Mouse (Mus musculus) limb, embryonic 11.5 days (tissue): ENCODE measurements around the gene Tcte2. TPM values are rescaled to one million over a fixed set of nuclear protein-coding genes. Genes with fewer than 3 reads are reported as not detected.

Source experiments
- ATAC-seq: fragments of 200-750 bp; cut with Nextera tagmentation; 2 replicates; pipeline ENCODE4 v1.8.0; 2017; ENCODE audit warnings: low read depth; ENCODE audit not compliant: insufficient number of reproducible peaks, low FRiP score, low TSS enrichment
- DNase-seq: peaks from one replicate; pipeline ENCODE4 v3.0.0-alpha.2; 2015; ENCODE audit warnings: low spot score
- H3K27ac ChIP-seq: fragments of 300-500 bp; sonication (generic); replicated peaks from 2 replicates; pipeline ENCODE4 v1.5.1; 2014; ENCODE audit warnings: low read depth, mild to moderate bottlenecking, low read length
- H3K27me3 ChIP-seq: fragments of 300-500 bp; sonication (generic); 2 replicates; pipeline ENCODE4 v1.6.1; 2014; ENCODE audit warnings: mild to moderate bottlenecking, low read length, mixed read lengths; ENCODE audit not compliant: control insufficient read depth, insufficient read depth
- H3K36me3 ChIP-seq: fragments of 300-500 bp; sonication (generic); 2 replicates; pipeline ENCODE4 v1.6.1; 2014; ENCODE audit warnings: mild to moderate bottlenecking, low read length, moderate library complexity, mixed read lengths; ENCODE audit not compliant: control insufficient read depth, insufficient read depth
- H3K4me1 ChIP-seq: fragments of 300-500 bp; sonication (generic); 2 replicates; pipeline ENCODE4 v1.6.1; 2014; ENCODE audit warnings: low read length, mixed read lengths; ENCODE audit not compliant: control insufficient read depth, insufficient read depth
- H3K4me2 ChIP-seq: fragments of 300-500 bp; sonication (generic); 2 replicates; pipeline ENCODE4 v1.6.1; 2014; ENCODE audit warnings: low read depth, mild to moderate bottlenecking, moderate library complexity; ENCODE audit not compliant: severe bottlenecking
- H3K4me3 ChIP-seq: fragments of 300-500 bp; sonication (generic); 2 replicates; pipeline ENCODE4 v1.5.1; 2014; ENCODE audit warnings: low read depth, low read length
- H3K9ac ChIP-seq: fragments of 300-500 bp; sonication (generic); 2 replicates; pipeline ENCODE4 v1.6.1; 2014; ENCODE audit warnings: mild to moderate bottlenecking, low read length
- H3K9me3 ChIP-seq: fragments of 300-500 bp; sonication (generic); 2 replicates; pipeline ENCODE4 v1.6.1; 2016; ENCODE audit warnings: low read length; ENCODE audit not compliant: control insufficient read depth
- WGBS: fragments of 180-500 bp; shearing (Covaris S2); extraction: QIAGEN DNeasy Blood & Tissue Kit; methylation state at CpG from one replicate; pipeline ENCODE4 v1.1.7; 2014; 5-methylcytosine and 5-hydroxymethylcytosine counted together
- polyA plus RNA-seq: library from polyadenylated mRNA; unstranded; fragments of >200 nt; fragmentation: Nextera tagmentation; extraction: Ambion mirVana; gene quantifications from 2 replicates; pipeline ENCODE4 v1.2.1, GENCODE M21; 2014

The Tcte2 gene
- polyA plus RNA-seq, 1 experiment from 2014 or later: 4.5 TPM

DNA sequence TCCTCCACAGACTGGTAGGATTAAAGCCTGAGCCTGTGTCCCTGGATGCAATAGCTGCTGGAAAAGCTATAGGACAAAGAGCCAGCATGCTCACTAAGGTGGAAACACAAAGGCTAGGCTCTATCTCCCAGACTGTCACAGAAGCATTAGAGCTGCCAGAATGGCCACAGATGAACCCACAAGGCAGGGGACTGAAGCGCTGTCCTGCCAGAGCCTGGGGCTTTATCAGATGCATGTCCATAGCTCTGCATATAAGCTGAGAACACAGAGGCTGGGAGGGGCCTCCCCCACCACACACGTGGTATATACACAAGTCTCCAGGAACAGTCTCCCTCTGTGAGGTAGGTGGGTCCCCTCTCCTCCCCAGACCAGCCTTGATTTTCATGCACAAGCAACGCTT lies 94.6 kb downstream of the Tcte2 start:
- H3K4me2 ChIP-seq: no peak overlapping the region
- peaks cover 17% of the 10 kb centered on the region for H3K4me1 ChIP-seq
- H3K9ac ChIP-seq: no peak overlapping the region
- WGBS: 79% methylated on average over 3 of the region's 3 CpGs
- no peak overlapping the region for H3K4me3 ChIP-seq
- H3K27me3 ChIP-seq: no peaks in the 10 kb centered on the region
- DNase-seq (no peak), ATAC-seq (no peak)
- no peaks in the 10 kb centered on the region for H3K9me3 ChIP-seq
- H3K27ac ChIP-seq: no peak overlapping the region
- H3K36me3 ChIP-seq: no peaks in the 10 kb centered on the region

DNA sequence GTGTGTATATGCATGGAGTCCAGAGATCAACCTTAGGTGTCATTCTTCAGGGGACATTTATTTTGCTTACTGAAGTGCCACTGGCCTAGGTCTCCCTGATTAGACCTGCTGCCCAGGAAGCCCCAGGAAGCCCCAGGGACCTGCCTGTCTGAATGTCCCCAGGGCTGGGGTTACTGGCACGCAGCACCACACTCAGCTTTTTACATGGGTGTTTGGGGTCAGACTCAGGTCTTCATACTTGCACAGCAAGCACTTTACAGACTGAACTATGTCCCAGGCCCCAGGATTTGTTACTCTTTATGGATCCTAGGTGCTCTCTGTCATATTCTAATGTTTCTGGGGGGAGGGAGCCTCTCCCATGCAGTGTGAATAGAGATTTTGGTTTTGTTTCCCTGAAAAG lies 95.9 kb downstream of the Tcte2 start:
- no peak overlapping the region for H3K9ac ChIP-seq
- peaks cover 17% of the 10 kb centered on the region for H3K4me1 ChIP-seq
- H3K27me3 ChIP-seq: no peaks in the 10 kb centered on the region
- 75% methylated on average over 1 of the region's 1 CpGs for WGBS
- H3K4me3 ChIP-seq: no peak overlapping the region
- ATAC-seq: no peak
- H3K27ac ChIP-seq: no peak overlapping the region
- no peak overlapping the region for H3K4me2 ChIP-seq
- H3K9me3 ChIP-seq: no peaks in the 10 kb centered on the region
- no peak for DNase-seq
- no peaks in the 10 kb centered on the region for H3K36me3 ChIP-seq

DNA sequence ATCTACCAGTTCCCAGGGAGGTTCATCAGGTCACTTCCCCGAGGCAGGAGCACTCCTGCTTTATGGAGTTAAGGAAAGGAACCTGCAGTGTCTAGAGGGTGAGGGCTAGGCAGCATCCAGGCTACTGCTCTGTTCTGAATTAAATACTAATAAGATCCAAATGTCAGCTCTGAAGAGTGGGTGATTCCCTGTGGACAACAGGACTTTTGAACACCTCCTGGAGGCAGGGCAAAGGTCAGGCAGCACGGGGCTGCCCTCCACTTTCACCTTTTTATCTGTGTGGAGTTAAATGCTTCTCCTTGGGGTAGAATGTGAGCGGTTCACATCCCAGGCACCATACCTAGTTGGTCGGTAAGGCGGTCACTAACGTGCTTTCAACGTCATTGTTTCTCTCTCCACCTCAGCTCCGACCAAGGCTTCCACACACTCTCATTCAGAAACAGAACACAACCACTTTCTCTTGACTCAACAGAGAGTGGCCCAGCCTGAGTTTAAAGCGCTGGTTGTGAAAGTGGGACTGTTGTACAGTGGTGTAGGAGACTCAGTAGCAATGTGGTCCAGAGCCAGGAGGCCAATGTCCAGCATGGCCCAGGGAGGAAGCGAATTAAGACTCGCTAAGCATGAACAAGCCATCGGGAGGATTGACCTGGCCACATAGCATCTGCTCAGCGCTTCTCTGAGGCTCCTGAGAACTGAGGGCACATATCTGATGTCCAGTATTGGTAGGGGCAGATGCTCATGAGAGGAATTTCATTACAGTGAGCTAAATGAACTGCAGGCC lies 98.0 kb downstream of the Tcte2 start:
- 40% methylated on average over 13 of the region's 13 CpGs for WGBS
- DNase-seq (peak; percentile 38), ATAC-seq (no peak)
- H3K4me2 ChIP-seq: no peak overlapping the region
- no peaks in the 10 kb centered on the region for H3K36me3 ChIP-seq
- no peaks in the 10 kb centered on the region for H3K27me3 ChIP-seq
- H3K27ac ChIP-seq: no peak overlapping the region
- no peak overlapping the region for H3K9ac ChIP-seq
- H3K4me3 ChIP-seq: no peak overlapping the region
- peaks cover 16% of the 10 kb centered on the region for H3K4me1 ChIP-seq
- H3K9me3 ChIP-seq: no peaks in the 10 kb centered on the region

Other genes with a start within 250 kb of the Tcte2 start
- 71.8 and 73.7 TPM in 2 replicates for gene Afdn, start 1.3 kb downstream of the Tcte2 start, polyA plus RNA-seq
- not detected in 2 replicates for gene Gm7168, start 186.5 kb upstream of the Tcte2 start, polyA plus RNA-seq
- gene Gm7356, start 241.9 kb upstream of the Tcte2 start, polyA plus RNA-seq: not detected in 2 replicates